Mouse (Mus musculus): ENCODE results near the gene Myo10.

The Myo10 gene

GRCm38 (mm10) chr15:25620560-25620959 lies 1.8 kb upstream of the Myo10 start:
- DNase-seq (ENCODE audit: low spot score) = no peak

GRCm38 (mm10) chr15:25621351-25622199 lies 750 bp upstream of the Myo10 start:
- no peak for DNase-seq (ENCODE audit: low spot score)

- peak; percentile 24 for DNase-seq (ENCODE audit: low spot score)
Measured at GRCm38 (mm10) chr15:25622867-25623471, 644 bp downstream of the Myo10 start.

GRCm38 (mm10) chr15:25623556-25624180 lies 1.3 kb downstream of the Myo10 start:
- no peak for DNase-seq (ENCODE audit: low spot score)

GRCm38 (mm10) chr15:25624263-25624662 lies 1.9 kb downstream of the Myo10 start:
- DNase-seq (ENCODE audit: low spot score) = no peak

GRCm38 (mm10) chr15:25625471-25625870 lies 3.1 kb downstream of the Myo10 start:
- no peak for DNase-seq (ENCODE audit: low spot score)

- no peak for DNase-seq (ENCODE audit: low spot score)
Measured at GRCm38 (mm10) chr15:25627012-25627411, 4.7 kb downstream of the Myo10 start.

- DNase-seq (ENCODE audit: low spot score) = no peak
Measured at GRCm38 (mm10) chr15:25628251-25628650, 5.9 kb downstream of the Myo10 start.

GRCm38 (mm10) chr15:25630716-25631115 lies 8.4 kb downstream of the Myo10 start:
- no peak for DNase-seq (ENCODE audit: low spot score)

GRCm38 (mm10) chr15:25631332-25631731 lies 9.0 kb downstream of the Myo10 start:
- no peak for DNase-seq (ENCODE audit: low spot score)

- no peak for DNase-seq (ENCODE audit: low spot score)
Measured at GRCm38 (mm10) chr15:25632902-25633301, 10.6 kb downstream of the Myo10 start.

GRCm38 (mm10) chr15:25633674-25634340 lies 11.5 kb downstream of the Myo10 start:
- no peak for DNase-seq (ENCODE audit: low spot score)

GRCm38 (mm10) chr15:25637727-25638126 lies 15.4 kb downstream of the Myo10 start:
- no peak for DNase-seq (ENCODE audit: low spot score)

- no peak for DNase-seq (ENCODE audit: low spot score)
Measured at GRCm38 (mm10) chr15:25639217-25639616, 16.9 kb downstream of the Myo10 start.

GRCm38 (mm10) chr15:25640840-25641752 lies 18.8 kb downstream of the Myo10 start:
- DNase-seq (ENCODE audit: low spot score) = no peak

- DNase-seq (ENCODE audit: low spot score) = no peak
Measured at GRCm38 (mm10) chr15:25642214-25643058, 20.1 kb downstream of the Myo10 start.

- no peak for DNase-seq (ENCODE audit: low spot score)
Measured at GRCm38 (mm10) chr15:25645862-25646261, 23.5 kb downstream of the Myo10 start.

GRCm38 (mm10) chr15:25648287-25648686 lies 26.0 kb downstream of the Myo10 start:
- DNase-seq (ENCODE audit: low spot score) = no peak

- DNase-seq (ENCODE audit: low spot score) = no peak
Measured at GRCm38 (mm10) chr15:25650371-25650770, 28.0 kb downstream of the Myo10 start.

- DNase-seq (ENCODE audit: low spot score) = no peak
Measured at GRCm38 (mm10) chr15:25651820-25652219, 29.5 kb downstream of the Myo10 start.

All from urinary bladder, postnatal 10 days (tissue).